Mouse (Mus musculus) CD8-positive naive resting alpha-beta T cell, adult 57 days (primary cell): Measurements from ENCODE around the gene Dhx33. TPM values are rescaled to one million over a fixed set of nuclear protein-coding genes. Genes with fewer than 3 reads are reported as not detected.

Experiments used
- total RNA-seq: library from RNA; stranded (reverse); gene quantifications from one replicate; pipeline ENCODE4 v1.2.4, GENCODE M21; 2023

Gene Dhx33
- 26.5 TPM for total RNA-seq

DNA sequence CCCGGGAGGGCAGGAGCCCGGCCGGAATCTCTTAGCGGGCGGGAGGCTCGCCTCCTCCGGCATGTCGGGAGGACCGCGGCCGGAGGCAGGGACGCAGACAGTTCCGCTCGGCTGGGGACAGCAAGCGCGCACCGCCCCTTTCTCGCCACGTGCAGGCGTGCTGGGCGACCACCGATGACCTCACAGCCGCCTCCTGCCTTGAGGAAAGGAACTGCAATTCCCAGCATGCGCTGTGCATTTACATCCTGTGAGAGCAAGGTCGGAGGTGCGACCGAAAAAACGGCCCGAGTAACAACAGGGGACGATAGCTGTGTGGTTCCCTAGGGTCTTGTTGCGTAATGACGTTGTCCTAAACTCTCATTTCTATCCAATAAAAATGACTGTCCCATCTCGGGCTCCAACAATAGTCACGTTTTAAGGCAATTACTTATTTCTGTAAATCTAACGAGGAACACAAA is at the start of gene Dhx33:
Gene Dhx33 (minus strand): TSS at position 122 of the 458 bp plus-strand sequence.

DNA sequence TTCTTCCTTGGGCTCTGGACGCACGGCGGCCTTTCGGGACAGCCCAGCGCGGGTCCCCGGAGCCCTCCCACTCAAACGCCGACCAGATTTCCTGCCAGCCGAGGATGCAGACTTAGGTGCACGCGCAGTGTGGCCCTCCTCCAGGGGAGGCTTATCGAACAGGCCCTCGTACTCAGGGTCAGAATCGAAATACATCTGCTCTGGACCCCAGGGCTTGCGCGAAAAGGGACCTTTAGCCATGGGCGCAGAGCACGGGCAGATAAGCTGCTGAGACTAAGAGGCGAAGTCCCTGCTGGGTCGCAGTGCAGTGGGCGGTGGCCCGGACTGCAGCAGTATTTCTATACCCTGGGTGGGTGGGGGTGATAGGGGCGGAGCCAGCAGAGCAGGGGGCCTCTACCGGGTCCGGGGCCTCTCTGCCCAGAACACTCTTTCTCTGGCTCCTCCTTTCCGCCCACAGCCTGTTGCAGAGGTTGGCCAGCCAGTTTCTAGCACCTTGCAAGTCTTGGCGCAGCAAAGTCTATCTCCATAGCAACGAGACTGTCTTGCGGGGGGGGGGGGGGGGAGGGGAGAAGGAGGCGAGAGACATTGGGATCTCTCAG is 29.0 kb upstream of the Dhx33 start, which contains the start of gene 6330403K07Rik:
Gene 6330403K07Rik (minus strand): TSS at position 351 of the 599 bp plus-strand sequence.

GRCm38 (mm10) chr11:71019201-71020068 is 15.2 kb upstream of the Dhx33 start, which contains the start of the genes Mis12 and Derl2:
Gene Mis12 (plus strand): TSS chr11:71019611.
Gene Derl2 (minus strand): TSS chr11:71019841.

GRCm38 (mm10) chr11:70982557-70983228 is 21.5 kb downstream of the Dhx33 start, which contains the start of gene C1qbp:
Gene C1qbp (minus strand): TSS chr11:70983026.

GRCm38 (mm10) chr11:70969821-70970559 is 34.2 kb downstream of the Dhx33 start, which contains the start of the genes Nup88 and Rpain:
Gene Nup88 (minus strand): TSS chr11:70969973.
Gene Rpain (plus strand): TSS chr11:70970213.

Other genes starting within 250 kb of the Dhx33 start
- gene Zfp3, start 240.2 kb downstream of the Dhx33 start, total RNA-seq = 2.8 TPM
- gene Scimp, start 191.9 kb downstream of the Dhx33 start, total RNA-seq = not detected
- gene Rabep1, start 159.7 kb downstream of the Dhx33 start, total RNA-seq = 45.7 TPM
- 88.2 TPM for gene Nup88, start 34.5 kb downstream of the Dhx33 start, total RNA-seq
- 38.7 TPM for gene Rpain, start 34.2 kb downstream of the Dhx33 start, total RNA-seq
- 99.0 TPM for gene C1qbp, start 21.4 kb downstream of the Dhx33 start, total RNA-seq
- gene Mis12, start 15.2 kb upstream of the Dhx33 start, total RNA-seq = 11.9 TPM
- 25.4 TPM for gene Derl2, start 15.4 kb upstream of the Dhx33 start, total RNA-seq
- gene 6330403K07Rik, start 29.1 kb upstream of the Dhx33 start, total RNA-seq = 0.46 TPM
- gene Nlrp1a, start 140.3 kb upstream of the Dhx33 start, total RNA-seq = 2.1 TPM
- gene Nlrp1b, start 226.3 kb upstream of the Dhx33 start, total RNA-seq = 1.1 TPM